Mouse (Mus musculus) CD4-positive naive resting alpha-beta T cell, adult 57 days (primary cell): ENCODE measurements around the gene Rtl8a. TPM values are rescaled to one million over a fixed set of nuclear protein-coding genes. Genes with fewer than 3 reads are reported as not detected.

Experiments used
- total RNA-seq: library from RNA; stranded (reverse); gene quantifications from one replicate; pipeline ENCODE4 v1.2.4, GENCODE M21; 2023

The Rtl8a gene
- 49.4 TPM for total RNA-seq

DNA sequence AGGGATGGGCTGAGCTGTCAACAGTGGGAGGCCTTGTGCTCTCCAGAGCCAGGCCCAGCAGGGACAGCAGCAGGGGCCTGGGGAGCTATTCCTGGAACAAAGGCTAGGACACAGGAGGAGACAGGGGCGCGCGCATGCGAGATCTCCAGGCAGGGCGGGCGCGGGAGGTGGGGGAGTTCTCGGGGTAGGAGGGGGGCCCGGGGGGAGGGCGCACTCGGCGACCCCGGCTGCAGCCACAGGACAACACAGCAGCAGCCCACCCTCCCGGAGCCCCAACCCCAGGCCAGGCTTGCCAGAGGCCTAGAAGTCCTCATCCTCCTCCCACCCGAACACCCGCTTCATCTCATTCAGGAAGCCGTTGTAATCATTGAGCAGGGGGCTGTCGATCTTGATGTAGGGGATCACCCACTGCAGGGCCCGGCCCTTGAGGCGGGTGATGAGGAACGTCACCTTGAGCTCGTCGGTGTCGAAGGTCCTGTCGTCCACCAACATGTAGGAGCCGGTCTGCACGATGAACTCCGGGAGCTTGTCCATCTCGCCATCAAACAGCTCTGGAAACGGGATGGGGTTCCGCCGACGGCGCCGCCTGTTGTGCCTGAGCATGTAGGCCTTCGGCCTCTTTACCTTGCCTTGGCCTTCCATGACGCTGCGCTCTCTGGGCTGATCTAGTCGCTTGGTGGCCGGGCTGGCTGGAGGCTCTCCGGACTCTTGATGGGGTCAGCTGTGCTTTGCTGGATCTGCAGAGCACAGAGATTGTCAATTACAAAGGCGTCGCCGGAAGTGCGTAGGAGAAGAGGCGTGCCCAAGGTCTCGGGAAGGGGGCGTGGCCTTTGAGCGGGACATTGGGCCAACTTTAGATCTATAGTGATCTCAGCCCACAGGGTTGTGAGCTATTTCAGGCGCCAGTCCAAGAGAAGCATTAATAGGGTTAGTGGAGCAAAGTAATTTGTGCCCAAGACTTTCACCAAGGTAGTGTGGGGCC is at the start of gene Rtl8a:
Gene Rtl8a, minus strand, starts transcription at position 703 of the 982 bp plus-strand sequence.

DNA sequence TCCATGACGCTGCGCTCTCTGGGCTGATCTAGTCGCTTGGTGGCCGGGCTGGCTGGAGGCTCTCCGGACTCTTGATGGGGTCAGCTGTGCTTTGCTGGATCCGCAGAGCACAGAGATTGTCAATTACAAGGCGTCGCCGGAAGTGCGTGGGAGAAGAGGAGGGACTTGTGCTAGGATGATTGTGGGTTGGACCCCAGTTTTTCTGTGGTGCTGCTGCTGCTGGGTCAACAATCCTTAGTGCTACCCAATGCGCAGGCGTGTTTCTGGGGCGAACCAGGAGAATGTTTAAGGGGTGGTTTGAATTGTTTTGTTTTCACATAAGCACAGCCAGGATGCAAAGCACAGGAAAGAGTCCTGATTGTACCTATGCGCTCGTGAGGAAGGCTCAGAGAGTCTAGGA is 26.8 kb upstream of the Rtl8a start, which contains the start of gene Rtl8b:
Gene Rtl8b, minus strand, starts transcription at position 115 of the 400 bp plus-strand sequence.

GRCm38 (mm10) chrX:53608879-53609278 is 34.6 kb downstream of the Rtl8a start, which contains the start of gene Gm14597:
Gene Gm14597, minus strand, starts transcription at chrX:53608979.

DNA sequence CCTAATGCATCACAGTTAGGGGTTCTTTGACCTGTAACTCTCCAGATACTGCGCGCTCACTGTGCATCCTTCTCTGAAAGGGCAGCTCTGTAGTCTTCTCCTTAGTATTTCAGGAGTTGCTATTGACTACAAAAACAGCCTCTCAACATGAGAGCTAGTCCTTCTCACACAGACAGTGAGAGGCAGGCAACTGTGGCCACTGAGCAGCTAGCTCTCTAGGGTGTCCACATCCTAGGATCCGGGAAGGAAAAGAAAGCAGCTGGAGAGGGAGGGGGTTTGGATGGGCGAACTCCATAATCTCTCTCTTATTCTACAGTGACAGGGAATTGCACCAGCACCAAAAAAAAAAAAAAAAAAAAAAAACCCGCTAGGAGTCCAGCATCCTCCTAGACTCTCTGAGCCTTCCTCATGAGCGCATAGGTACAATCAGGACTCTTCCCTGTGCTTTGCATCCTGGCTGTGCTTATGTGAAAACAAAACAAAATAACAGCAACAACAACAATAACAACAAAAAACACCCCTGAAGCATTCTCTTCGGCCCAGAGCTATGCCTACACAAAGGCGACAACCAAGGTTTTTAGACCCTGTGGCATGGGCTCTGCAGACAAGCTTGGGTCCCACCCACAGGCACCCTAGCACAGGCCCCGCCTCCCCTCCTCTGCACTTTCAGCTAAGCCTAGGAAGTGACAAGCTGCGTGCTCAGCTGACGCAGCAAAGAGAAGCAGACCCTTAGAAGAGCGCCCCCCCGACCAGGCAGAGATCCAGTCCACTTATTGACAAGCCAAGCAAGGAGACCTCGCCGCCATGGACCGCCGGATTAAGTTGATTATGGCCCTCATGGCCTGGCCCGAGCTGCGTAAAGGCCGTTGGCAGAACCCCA is 36.0 kb downstream of the Rtl8a start, which contains the start of gene Rtl8c:
Gene Rtl8c, plus strand, starts transcription at position 791 of the 880 bp plus-strand sequence.

Other genes with a start within 250 kb of the Rtl8a start
- gene Etd, start 208.8 kb downstream of the Rtl8a start, total RNA-seq: not detected
- 17.4 TPM for gene Rtl8c, start 35.6 kb downstream of the Rtl8a start, total RNA-seq
- gene Gm14597, start 34.7 kb downstream of the Rtl8a start, total RNA-seq: not detected
- gene Rtl8b, start 26.7 kb upstream of the Rtl8a start, total RNA-seq: 25.6 TPM
- not detected for gene 4930502E18Rik, start 81.1 kb upstream of the Rtl8a start, total RNA-seq
- not detected for gene 1700013H16Rik, start 114.1 kb upstream of the Rtl8a start, total RNA-seq
- gene Zfp36l3, start 132.7 kb upstream of the Rtl8a start, total RNA-seq: not detected
- gene Xlr, start 154.0 kb upstream of the Rtl8a start, total RNA-seq: not detected